8 mouse cellular contexts compared by ENCODE assay signal in the genomic region with DNA sequence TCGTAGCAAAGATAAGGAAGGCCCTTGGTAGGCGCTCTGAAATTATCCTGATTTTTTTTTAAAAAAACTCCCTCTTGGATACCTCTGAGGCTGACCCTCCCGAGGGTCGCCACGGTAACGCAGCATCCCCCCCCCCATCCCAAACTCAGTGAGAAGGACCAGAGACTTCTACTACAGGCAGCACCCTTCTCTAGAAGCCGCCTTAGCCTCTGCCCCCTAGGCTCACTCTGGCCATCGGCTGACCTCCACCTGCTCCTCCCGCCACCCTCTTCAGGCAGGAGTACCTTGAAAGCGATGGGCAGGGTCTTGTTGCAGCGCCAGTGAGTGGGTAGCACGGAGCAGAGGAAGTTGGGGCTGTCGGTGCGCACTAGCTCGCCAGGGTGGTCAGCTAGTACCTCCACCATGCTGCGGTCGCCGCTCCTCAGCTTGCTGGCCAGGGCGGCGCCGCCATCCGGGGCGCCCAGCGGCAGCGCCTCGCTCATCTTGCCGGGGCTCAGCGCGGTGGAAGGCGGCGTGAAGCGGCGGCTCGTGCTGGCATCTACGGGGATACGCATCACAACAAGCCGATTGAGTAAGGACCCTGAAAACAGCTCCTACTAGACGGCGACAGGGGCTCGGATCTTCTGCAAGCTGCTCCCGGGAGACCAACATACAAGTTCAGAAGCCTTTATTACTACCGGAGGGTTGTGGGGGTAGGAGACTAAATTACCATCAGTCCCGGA.
DNase-seq lines count a peak whose midpoint lies in the region; ATAC-seq and TF ChIP-seq lines count a peak whose summit lies in the region.

No protein-coding gene starts in this region.

- no peak for ATAC-seq in G1E (ENCODE audit: extremely low read depth, insufficient number of reproducible peaks, low FRiP score, poor library complexity, severe bottlenecking)
- ATAC-seq in forebrain, embryonic 11.5 days (replicated peaks; ENCODE audit: low FRiP score), result no peak
- no peak for ATAC-seq in intestine, embryonic 16.5 days
- no peak for ATAC-seq in inflammation-experienced regulatory T-cells, adult 6 months

- DNase-seq in heart, adult 11 months, result peak; percentile 90
- DNase-seq in heart, postnatal 25 days (ENCODE audit: low spot score), result no peak
- DNase-seq in G1E (ENCODE audit: low spot score), result no peak
- peak; percentile 78 for DNase-seq in forebrain, embryonic 11.5 days (ENCODE audit: low spot score)
- DNase-seq in lung, postnatal 10 days, result peak; percentile 39
- peak; percentile 34 for DNase-seq in yolk sac, embryonic 10.5 days (ENCODE audit: low spot score)

- peaks cover 58% of the 10 kb centered on the region for H3K36me3 ChIP-seq in G1E (replicated peaks)
- no peaks in the 10 kb centered on the region for H3K36me3 ChIP-seq in forebrain, embryonic 11.5 days (ENCODE audit: control insufficient read depth, insufficient read depth, low read length)
- H3K36me3 ChIP-seq in intestine, embryonic 16.5 days (ENCODE audit: control insufficient read depth, insufficient read depth, low read length), result no peaks in the 10 kb centered on the region

- no peak overlapping the region for H3K27ac ChIP-seq in forebrain, embryonic 11.5 days (ENCODE audit: low read depth, low read length)
- no peak overlapping the region for H3K27ac ChIP-seq in intestine, embryonic 16.5 days (ENCODE audit: low read length)

- H3K9me3 ChIP-seq in G1E (replicated peaks), result no peaks in the 10 kb centered on the region
- no peaks in the 10 kb centered on the region for H3K9me3 ChIP-seq in forebrain, embryonic 11.5 days (ENCODE audit: control insufficient read depth, low read length)
- H3K9me3 ChIP-seq in intestine, embryonic 16.5 days (ENCODE audit: control insufficient read depth, low read length), result no peaks in the 10 kb centered on the region

- peaks cover 64% of the 10 kb centered on the region for H3K4me1 ChIP-seq in G1E (ENCODE audit: insufficient read depth, low read depth, low read length)
- H3K4me1 ChIP-seq in forebrain, embryonic 11.5 days (replicated peaks; ENCODE audit: control insufficient read depth, insufficient read depth, low read length), result peaks cover 25% of the 10 kb centered on the region
- peaks cover 29% of the 10 kb centered on the region for H3K4me1 ChIP-seq in intestine, embryonic 16.5 days (ENCODE audit: control insufficient read depth, insufficient read depth, low read length)

- peak overlapping the region; percentile 91 for H3K4me3 ChIP-seq in G1E (ENCODE audit: low read depth, low read length)
- peak overlapping the region; percentile 22 for H3K4me3 ChIP-seq in forebrain, embryonic 11.5 days (ENCODE audit: low read depth, low read length)
- H3K4me3 ChIP-seq in intestine, embryonic 16.5 days (ENCODE audit: low read length), result peak overlapping the region; percentile 47

- H3K27me3 ChIP-seq in G1E (ENCODE audit: insufficient read depth, low read length), result no peaks in the 10 kb centered on the region
- peaks cover 82% of the 10 kb centered on the region for H3K27me3 ChIP-seq in forebrain, embryonic 11.5 days (ENCODE audit: control insufficient read depth, insufficient read depth, low read length)
- H3K27me3 ChIP-seq in intestine, embryonic 16.5 days (replicated peaks; ENCODE audit: control insufficient read depth, insufficient read depth, low read length), result peaks cover 32% of the 10 kb centered on the region

- TF ChIP-seq CTCF in G1E (IDR thresholded peaks at IDR 0.05; ENCODE audit: low read depth, low read length), result no peak

- peak overlapping the region; percentile 37 for H3K4me2 ChIP-seq in forebrain, embryonic 11.5 days (ENCODE audit: low read depth, low read length, severe bottlenecking)
- H3K4me2 ChIP-seq in intestine, embryonic 16.5 days (ENCODE audit: low read depth, low read length), result peak overlapping the region; percentile 56

- 1% methylated on average over 43 of the region's 43 CpGs for WGBS in forebrain, embryonic 11.5 days
- WGBS in intestine, embryonic 16.5 days, result under 1% methylated on average over 43 of the region's 43 CpGs

- H3K9ac ChIP-seq in forebrain, embryonic 11.5 days (ENCODE audit: low read length), result peak overlapping the region; percentile 17; the same call in 1 of the 2 replicates
- peak overlapping the region; percentile 50 for H3K9ac ChIP-seq in intestine, embryonic 16.5 days (ENCODE audit: low read depth, low read length)

- intact Hi-C loops in heart, postnatal 25 days (cut with DNase I), result no loop called here

Comparison
In these comparisons a context has a peak if more than half of its experiments do, and no peak if none do; other contexts are left out.
1. DNase-seq: peak in heart, adult 11 months (single experiment), forebrain, embryonic 11.5 days (single experiment), lung, postnatal 10 days (single experiment) and yolk sac, embryonic 10.5 days (single experiment); none in heart, postnatal 25 days (single experiment) and G1E (single experiment).
2. H3K4me3 ChIP-seq: peak in every context shown above with its lines; median percentile 91 in G1E; 47 in intestine, embryonic 16.5 days; 22 in forebrain, embryonic 11.5 days.